Mouse (Mus musculus) cerebellum, postnatal 14 days (tissue): ENCODE measurements at regions not wholly inside any gene's neighbourhood (a gene's known extent, or its start where the extent isn't known, plus 50 kb on each side); places are given as distances from the start of the nearest gene placed in this dataset.

Experiments
- DNase-seq, 2 experiments: peaks; one replicate each; pipeline ENCODE4 v3.0.0; 2021; ENCODE audit warnings: mixed read lengths in 2 of 2

GRCm38 (mm10) chr13:71481205-71481604 is 482.3 kb downstream of the Irx1 start:
- DNase-seq, result no peak

- no peak for DNase-seq
Observed at GRCm38 (mm10) chr13:71461552-71461951, 502.0 kb downstream of the Irx1 start.

DNA sequence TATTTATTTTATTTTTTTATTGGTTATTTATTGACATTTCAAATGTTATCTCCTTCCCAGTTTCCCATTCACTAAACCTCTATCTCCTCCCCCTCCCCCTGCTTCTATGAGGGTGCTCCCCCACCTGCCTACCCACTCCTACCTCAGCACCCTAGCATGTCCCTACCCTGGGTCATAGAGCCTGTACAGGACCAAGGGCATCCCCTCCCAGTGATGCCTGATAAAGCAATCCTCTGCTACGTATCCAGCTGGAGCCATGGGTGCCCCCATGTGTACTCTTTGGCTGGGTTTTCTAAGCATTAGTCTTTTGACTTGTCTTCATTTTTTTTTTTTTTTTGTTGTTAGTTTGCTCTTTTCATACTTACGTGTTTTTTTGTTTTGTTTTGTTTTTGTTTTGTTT is 502.9 kb downstream of the Irx1 start:
- no peak for DNase-seq

GRCm38 (mm10) chr13:71460097-71460496 is 503.4 kb downstream of the Irx1 start:
- no peak for DNase-seq

- no peak for DNase-seq
Observed at GRCm38 (mm10) chr13:71459022-71459536, 504.4 kb downstream of the Irx1 start.

- DNase-seq, result peak; percentile 82 to 83
Observed at GRCm38 (mm10) chr13:71458061-71458935, 505.2 kb downstream of the Irx1 start.

GRCm38 (mm10) chr13:71457550-71457949 is 506.0 kb downstream of the Irx1 start:
- DNase-seq, result no peak

DNA sequence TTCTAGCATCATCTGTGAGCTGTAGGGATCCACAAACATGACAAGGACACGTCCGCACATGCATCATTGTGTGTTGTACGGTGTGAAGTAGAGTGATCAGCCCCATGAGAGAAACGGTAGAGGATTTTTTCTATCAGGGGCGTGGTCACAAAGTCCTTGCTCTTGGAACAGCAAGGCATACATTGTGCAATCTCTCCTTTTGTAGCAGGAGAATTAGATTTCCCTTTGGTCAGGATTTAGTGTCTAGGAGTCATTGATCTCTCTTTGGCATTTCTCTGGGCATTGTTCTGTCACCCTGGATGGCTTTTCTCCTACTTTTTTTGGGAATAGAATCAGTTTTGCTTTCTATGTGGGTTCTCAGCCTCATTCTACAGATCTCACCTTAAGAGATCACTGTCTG is 511.3 kb downstream of the Irx1 start:
- DNase-seq, result no peak

DNA sequence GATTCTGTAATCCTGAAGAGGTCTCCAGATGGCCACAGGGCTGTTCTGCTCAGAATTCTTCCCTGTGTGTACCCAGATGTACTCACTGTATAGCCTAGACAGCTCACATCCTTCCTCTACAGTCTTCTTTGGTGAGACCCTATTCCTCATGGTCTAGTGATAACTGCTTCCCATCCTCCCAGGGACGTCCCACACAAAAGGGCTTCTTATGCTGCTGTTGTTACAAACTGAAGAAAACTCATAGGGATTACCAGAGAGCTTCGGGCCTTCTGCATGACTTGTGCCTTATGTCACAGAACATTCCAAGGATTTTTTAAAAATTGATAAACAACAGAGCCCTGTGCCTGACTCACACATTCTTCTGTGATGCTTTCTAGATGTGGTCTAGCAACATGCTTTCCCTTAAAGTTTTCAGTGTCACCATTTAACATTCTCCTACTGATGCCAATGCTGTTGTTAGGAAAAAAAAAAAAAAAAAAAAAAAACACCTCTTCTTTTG is 525.9 kb downstream of the Irx1 start:
- no peak for DNase-seq

- DNase-seq, result no peak
Observed at GRCm38 (mm10) chr13:71403654-71404560, 559.6 kb downstream of the Irx1 start.

DNA sequence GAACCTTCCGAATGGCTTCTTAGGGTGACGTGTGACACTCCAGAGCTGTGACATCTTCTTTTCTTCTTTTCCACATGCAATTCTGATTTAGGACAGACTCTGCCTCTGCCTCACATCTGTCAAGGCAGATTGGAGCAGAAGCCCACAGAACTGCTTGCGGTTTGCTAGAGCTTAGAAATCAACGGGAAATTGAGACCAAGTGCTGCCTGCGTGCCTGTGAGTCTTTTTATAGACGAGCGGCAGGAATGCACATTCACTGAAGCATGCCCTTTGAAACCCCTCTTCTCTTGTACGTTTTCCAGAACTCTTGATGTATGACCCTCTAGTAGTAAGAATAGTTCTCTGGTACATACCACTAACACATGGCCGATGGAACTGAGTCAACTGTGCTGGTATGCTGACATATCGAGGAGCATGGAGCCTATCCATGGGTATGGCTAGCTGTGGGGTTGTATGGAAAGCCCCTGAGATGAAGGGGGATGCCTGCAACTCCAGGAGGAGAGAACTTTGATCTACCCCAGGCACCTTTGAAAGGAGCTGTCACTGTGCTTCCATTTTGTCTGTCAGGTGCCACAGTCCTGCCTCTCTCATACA is 552.2 kb upstream of the Adamts16 start:
- no peak for DNase-seq

DNA sequence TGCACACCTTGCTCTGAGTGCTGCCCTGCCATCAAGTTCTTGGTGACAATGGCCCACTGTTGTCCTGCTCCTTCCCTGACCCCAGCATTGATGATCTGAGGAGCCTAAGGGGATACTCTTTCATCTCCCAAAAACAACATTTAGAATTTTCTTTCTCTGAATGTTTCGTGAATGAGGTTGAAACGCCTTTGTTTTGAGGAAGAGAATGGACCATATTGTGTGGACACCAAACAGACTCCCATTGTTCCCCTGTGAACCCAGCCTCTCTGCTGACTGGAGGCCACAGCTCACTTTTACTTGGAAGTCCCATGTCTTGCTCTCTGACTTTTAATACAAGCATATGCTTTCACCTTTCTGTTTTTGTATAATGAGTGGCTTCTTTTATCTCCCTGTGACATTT is 537.0 kb upstream of the Adamts16 start:
- DNase-seq, result no peak

DNA sequence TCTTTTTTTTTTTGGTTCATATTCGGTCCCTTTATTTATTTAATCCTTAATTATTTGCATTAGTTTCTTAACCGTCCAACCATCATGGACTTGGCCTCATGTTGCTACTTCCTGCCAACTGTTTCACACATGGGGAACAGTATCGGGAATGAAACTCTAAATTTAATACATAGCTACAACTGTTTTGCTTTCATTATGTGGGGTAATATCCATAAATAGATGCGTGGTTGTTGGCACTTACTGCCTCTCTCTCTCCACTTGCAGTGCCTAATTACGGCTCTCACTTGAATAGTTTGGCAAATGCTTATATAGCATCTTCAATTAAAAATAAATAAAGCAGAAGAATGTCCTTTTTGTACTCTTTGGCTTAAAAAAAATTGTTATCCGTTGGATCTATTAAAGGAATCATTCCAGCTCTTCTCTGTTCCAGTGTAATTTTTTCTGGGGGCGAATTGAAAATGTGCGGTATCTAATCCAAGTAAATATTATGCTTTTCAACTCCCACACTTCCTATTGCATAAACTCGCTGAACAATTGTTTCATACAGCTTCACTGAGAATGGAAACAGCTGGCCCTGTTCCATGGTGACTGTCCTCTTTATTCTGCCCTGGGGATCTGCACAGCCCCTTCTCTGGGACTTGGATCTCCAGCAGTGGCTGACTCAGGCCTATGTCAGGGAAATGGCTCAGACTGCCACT is 534.4 kb upstream of the Adamts16 start:
- peak; percentile 12 to 13 for DNase-seq

DNA sequence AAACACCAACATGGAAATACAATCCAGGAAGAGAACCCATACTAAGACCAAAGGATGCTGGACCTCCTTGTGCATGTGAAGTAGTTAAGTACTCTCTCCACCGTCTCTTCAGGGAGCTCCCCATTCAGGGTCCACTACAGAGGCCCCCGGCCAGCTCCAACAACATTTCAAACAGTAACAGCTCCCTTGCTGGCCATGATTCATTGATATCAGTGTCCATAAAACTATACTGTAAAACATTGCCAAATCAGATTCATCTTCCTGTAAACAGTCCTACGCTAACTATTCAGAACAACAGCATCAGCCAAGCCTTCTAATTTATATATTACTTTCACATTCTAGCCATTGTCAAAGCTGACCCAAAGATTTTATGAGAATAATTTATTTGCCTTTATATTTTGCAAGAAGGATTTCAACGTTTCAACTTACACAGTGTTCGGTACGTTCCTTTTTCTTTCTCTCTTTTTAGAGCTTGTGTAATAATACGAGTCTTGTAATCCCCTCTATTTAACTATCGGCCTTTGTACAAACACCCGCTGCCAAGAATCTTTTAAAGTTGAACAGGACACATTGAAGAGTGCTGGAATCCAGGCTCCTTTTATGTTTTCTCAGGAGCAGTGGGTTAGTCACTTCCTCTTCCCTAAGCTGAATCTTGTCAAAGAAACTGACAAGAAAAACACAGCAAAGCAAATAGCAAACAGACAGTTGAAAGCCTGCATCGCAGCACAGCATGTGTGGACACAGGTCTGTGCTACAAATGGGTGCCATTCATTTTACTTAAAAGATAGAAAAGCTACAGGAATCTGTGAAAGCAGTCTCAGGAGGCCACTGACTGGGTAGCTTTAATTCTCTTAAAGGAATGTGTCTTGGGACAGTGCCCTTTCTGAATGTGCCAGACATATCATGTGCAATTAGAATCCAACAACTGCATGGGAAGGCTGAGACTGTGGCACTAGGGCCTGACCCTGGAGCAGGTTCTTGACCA is 531.4 kb upstream of the Adamts16 start:
- DNase-seq, result no peak

DNA sequence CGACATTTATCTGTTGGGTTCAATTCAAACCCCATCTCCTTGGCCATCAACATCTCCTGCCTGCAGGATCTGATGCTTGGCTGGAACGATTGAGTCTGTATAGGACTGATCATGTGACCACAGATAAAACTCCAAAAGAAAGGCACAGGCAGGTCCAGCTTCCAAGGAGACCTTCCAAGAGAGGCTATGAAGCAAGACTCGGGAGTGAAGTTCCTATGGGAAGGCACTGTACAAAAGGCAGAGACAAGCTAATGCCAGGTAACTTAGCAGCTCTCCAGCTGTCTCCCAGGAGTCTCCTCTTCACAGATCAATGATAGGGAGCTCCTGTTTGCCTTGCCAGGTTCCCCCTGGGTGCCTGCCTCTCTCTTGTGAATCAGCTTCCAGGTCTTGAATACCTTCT is 528.2 kb upstream of the Adamts16 start:
- DNase-seq, result no peak

DNA sequence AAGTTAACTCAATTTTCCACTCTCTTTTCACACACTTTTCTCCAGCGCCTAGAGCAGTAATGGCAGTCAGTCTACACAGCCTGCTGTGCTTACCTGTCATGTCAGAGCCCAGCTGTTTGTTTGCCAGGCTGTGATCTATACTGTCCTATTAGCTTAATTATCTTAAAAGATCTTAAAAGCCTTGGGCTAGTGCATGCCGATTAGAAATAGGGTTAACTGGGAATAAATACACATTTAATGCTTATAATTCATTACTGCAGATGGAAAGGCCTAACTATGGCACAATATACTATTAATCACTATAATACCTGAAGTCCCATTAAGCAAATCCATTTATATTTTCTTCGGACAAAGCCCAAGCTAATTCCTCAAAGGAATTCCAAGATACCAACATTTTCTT is 523.6 kb upstream of the Adamts16 start:
- no peak for DNase-seq

- no peak for DNase-seq
Observed at GRCm38 (mm10) chr13:71362311-71362710, 520.7 kb upstream of the Adamts16 start.

DNA sequence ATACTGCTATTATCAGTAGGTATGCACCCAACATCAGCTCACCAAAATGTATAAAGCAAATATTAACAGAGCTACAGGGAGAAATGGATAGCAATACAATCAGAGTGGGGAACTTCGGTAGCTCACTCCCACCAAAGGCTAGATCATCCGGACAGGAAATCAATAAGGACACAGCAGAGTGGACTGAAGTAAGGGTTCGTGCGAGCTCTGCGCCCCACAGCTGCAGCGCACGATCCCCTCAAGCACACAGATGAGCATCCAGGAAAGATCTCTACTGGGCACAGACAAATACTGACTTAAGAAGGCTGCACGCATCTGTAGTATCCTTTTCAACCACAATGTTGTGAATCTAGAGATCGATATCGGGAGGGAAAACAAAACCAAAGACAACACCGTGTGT is 517.5 kb upstream of the Adamts16 start:
- DNase-seq, result no peak

- no peak for DNase-seq
Observed at GRCm38 (mm10) chr13:71350787-71351186, 509.2 kb upstream of the Adamts16 start.

DNA sequence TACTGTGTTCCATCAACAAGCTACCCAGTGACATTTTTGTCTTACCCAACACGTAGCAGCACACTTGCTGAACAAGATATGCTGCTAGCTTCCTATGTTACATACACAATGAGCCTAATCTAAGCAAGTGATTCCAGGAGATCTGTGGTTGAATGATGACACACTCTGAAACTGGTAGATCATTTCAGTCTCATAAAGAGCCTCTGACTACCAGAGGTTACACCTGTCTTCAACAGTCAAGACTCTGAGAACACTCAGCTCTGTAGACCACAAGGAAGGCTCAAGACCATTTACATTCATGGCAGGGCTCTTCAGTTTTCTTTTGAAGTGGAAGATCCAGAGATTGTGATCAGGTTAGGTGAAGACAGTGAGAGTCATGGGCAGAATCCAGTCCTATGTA is 501.3 kb upstream of the Adamts16 start:
- no peak for DNase-seq

DNA sequence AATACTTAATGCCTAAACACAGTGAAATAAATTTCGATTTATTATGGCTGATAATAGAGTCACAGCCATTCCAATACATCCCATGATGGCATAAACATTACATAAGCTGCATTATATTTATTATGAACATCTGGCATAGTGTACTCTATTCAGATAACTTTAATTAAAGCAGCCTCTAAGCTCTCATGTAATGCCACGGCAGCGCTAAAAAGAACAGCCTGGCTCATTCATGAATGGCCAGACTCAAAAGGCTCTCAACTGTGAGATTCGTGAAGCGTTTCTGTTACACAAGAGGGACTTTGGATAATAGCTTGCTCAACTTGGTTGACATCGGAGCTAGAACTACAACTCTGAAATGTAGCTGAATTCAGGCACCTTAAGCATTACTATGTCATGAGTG is 497.1 kb upstream of the Adamts16 start:
- DNase-seq, result no peak
